Comparison of ENCODE assay signal across 25 mouse cellular contexts in the genomic region with DNA sequence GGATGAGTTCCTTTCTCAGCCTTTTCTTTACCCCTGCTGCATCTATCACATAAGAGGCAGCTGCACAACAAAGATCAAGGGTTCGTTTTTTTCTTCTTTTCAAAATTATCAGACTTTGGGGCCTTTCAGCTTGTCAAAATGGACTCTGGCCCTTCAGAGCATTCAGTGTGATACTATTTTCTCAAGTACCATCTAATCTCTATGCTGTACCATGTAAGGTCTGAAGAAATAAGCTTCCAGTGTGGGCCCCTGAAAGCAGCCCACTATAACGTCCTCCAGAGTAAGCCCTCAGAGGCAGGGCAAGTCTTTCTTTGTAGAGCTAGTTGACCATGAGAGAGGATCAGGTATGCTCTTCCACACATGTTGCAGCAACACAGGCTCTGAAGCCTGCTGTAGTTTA.
"Had no signal": no experiment of that assay in that cellular context is flagged by ENCODE, and none has a peak within 500 bp of the region (broad histone marks: within the 10 kb centered on the region; RNA-seq: fewer than 3 reads in every experiment).

No protein-coding gene starts in this region.

- H3K36me3 ChIP-seq: heart, embryonic 10.5 days; heart, embryonic 12.5 days; hindbrain, embryonic 10.5 days; hindbrain, embryonic 12.5 days; limb, embryonic 12.5 days; liver, embryonic 13.5 days; liver, embryonic 15.5 days had no signal

- DNase-seq: gastrocnemius, adult 2 months; gastrocnemius, postnatal 10 days; gastrocnemius, postnatal 25 days; heart, postnatal 10 days; heart, postnatal 4 days; kidney, adult 11 months; kidney, adult 2 months; kidney, adult 9 months; kidney, postnatal 10 days; kidney, postnatal 36 days; layer of hippocampus, adult 9-11 months; layer of hippocampus, postnatal 36 days; liver; liver, embryonic 13.5 days; liver, postnatal 0 days had no signal

- H3K4me1 ChIP-seq: heart, embryonic 10.5 days; hindbrain, embryonic 10.5 days; hindbrain, embryonic 12.5 days; limb, embryonic 12.5 days; liver, embryonic 13.5 days; liver, embryonic 15.5 days had no signal

- H3K27ac ChIP-seq: gastrocnemius, adult 2 months; heart, embryonic 10.5 days; hindbrain, embryonic 10.5 days; hindbrain, embryonic 12.5 days; hindbrain, embryonic 14.5 days; limb, embryonic 12.5 days; liver, embryonic 13.5 days; liver, embryonic 15.5 days had no signal

- H3K9ac ChIP-seq: heart, embryonic 12.5 days; hindbrain, embryonic 12.5 days; hindbrain, embryonic 14.5 days; limb, embryonic 12.5 days; liver, embryonic 13.5 days; liver, embryonic 15.5 days; liver, postnatal 0 days had no signal

- H3K4me2 ChIP-seq: heart, embryonic 12.5 days; hindbrain, embryonic 12.5 days; hindbrain, embryonic 14.5 days; limb, embryonic 12.5 days; liver, embryonic 11.5 days; liver, embryonic 13.5 days; liver, embryonic 15.5 days had no signal

- ATAC-seq: hindbrain, embryonic 16.5 days; inflammation-experienced regulatory T-cells, adult 6 months; liver, postnatal 0 days had no signal

- H3K9me3 ChIP-seq: heart, embryonic 10.5 days; heart, embryonic 12.5 days; hindbrain, embryonic 10.5 days; hindbrain, embryonic 12.5 days; limb, embryonic 12.5 days; liver, embryonic 13.5 days; liver, embryonic 15.5 days had no signal

- H3K4me3 ChIP-seq: gastrocnemius, adult 2 months; heart, embryonic 10.5 days; heart, embryonic 12.5 days; hindbrain, embryonic 10.5 days; hindbrain, embryonic 12.5 days; limb, embryonic 12.5 days; liver, embryonic 13.5 days; liver, embryonic 15.5 days had no signal

- H3K27me3 ChIP-seq: heart, embryonic 12.5 days; hindbrain, embryonic 12.5 days; limb, embryonic 12.5 days; liver, embryonic 13.5 days; liver, embryonic 15.5 days had no signal
